Mouse (Mus musculus) B cell, adult 2 months (primary cell): Measurements from ENCODE around the gene Wdr83.

Source experiments
- DNase-seq, 2 experiments: peaks; one replicate each; pipeline ENCODE4 v3.0.0; 2022

Gene Wdr83

DNA sequence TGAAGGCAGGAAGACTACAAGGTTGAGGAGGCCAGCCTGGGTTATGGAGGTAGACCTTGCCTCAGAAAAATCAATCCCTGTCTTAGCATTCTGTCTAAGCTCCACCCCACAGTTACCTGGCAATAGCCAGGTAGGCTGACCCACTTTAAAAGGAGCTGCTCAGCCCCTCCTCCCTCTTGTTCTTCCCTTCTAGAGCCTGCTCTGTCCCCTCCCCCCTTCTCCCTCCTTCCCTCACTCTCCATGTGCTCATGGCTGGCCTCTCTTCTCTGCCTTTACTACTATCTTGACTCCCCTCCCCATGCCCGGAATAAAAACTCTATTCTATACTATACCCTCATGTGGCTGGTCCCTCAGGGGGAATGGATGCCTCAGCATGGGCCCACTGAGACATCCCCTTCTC is 47.2 kb downstream of the Wdr83 start:
- DNase-seq: no peak

DNA sequence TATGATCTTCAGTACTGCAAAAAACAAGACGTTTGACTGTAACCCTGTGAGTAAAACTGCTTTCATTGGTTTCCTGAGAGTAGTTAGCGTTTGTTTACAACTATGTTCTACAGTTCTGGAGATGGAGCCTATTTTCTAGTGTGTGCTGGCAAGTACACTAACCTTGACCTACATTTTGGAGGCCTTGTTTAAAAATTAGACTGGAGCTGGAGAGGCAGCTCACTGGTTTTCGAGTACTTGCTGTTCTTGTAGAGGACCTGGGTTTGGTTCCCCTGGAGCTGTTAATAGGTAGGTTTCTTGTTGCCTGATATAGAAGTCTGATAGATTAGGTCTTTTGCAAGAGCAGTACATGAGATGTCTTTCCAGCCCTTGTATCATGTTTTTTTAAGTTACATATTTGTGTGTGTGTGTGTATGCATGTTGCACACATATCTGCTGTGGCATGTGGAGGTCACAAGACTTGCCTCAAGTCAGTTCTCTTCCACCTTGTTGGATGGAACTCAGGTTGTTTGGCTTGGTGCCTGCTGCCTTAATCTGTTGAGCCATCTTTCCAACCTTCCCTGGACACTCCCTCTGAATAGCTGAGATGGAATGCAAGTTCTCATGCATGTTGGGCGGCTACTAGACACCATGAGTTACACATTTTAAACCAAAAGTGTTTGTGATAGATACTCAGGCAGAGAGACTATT is 48.3 kb downstream of the Wdr83 start:
- no peak for DNase-seq

DNA sequence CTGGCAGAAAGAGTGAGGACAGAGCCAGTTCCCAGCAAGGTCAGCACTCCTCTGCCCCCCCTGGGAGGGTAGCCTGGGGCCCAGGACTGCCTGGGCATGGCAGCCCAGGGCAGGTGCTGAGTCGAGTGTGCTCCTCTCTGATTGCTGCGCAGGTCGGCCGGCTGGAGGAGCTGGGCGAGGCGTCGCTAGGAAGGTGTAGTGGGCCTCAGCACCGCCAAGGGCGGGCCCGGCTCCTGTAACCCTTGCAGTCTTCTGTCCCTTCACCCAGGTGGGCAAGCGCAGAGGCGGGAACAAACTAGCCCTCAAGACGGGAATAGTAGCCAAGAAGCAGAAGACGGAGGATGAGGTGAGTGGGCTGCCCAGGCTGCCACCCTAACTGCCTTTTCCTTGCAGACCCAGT is 51.8 kb downstream of the Wdr83 start:
- no peak for DNase-seq

DNA sequence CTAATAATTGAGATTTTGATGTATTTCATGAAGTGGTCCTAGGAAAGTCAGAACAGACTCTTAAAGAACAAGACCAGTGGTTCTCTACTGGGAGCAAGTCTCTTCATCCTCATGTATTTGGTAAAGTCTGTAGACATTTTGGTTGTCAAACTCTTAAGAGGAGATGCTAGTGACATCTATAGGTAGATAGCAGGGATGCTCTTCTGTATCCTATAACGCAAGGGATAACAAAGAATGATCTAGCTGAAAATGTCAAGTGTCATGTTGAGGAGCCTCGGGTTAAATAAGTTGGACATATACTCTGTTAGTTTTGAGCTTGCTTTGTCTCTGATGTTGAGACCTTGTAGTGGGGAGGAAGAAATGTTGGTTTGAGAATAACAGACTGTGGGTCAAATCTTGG is 53.2 kb downstream of the Wdr83 start:
- no peak for DNase-seq

- DNase-seq: peak in 1 of 2 experiments; percentile 31
Measured at GRCm38 (mm10) chr8:85027516-85027855, 53.6 kb downstream of the Wdr83 start.

DNA sequence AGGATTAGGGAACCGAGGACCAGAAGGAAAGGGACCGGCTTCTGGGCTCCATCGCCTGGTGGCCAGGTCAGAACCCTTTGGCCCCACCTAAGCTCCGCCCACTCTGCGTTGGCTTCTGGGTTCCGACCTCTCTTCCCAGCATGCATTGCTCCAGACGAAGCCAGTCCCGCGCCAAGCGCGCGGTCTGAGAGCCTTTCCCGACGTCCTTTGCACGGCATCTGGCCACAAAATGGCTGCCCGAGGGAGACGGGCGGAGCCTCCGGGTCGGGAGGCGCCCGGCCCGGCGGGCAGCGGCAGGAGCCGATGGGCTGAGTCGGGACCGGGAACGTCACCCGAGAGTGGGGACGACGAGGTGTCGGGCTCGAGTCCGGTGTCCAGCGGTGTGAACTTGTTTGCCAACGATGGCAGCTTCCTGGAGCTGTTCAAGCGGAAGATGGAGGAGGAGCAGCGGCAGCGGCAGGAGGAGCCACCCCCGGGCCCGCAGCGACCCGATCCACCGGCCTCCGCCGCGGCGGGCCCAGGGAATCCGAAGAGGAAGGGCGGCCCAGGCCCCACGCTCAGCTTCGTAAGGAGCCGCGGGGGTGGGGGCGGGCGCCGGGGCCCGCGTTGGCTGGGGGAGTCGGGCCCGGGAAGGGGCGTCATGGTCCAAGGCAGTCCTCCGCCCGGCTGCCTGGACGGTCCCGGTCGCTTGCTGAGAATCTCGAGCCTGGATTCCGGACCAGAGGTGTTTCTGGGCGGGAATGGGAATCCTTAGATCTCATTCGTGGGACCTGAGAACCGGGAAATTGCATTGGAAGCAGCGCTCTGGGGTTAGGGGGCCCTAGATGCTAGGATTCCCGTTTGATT is 54.2 kb downstream of the Wdr83 start, which contains the start of gene Trir:
Gene Trir, plus strand, starts transcription at position 154 of the 846 bp plus-strand sequence.
- peak; percentile 93 to 94 for DNase-seq

- peak; percentile 85 to 86 for DNase-seq
Measured at GRCm38 (mm10) chr8:85025098-85025932, 55.8 kb downstream of the Wdr83 start, which contains the start of gene Asna1. Gene Asna1, minus strand, starts transcription at chr8:85025281.
